Comparison of ENCODE assay signal across 12 mouse cellular contexts in the genomic region with DNA sequence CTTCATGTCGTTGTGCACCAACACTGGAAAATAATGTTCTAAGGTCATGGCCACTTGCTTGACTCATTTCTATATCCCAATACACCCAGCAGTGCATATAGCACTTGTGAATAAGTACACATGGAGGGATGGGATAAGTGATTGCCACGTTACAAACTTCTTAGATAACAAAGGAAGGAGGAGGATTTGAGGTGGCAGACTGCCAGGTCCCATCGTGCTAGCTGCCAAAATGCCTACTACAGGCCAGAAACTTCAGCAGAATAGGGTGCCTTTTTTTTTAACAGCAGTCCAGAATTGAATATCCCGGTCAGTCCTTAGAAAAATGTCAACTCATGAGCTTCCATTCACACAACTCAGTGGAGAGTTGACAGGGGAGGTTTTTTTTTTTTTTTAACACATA.
DNase-seq lines count a peak whose midpoint lies in the region; ATAC-seq and TF ChIP-seq lines count a peak whose summit lies in the region.
"Had no signal": no experiment of that assay in that cellular context is flagged by ENCODE, and none has a peak within 500 bp of the region (broad histone marks: within the 10 kb centered on the region; RNA-seq: fewer than 3 reads in every experiment).

No protein-coding gene starts in this region.

- no peak for TF ChIP-seq CTCF in lung, adult 2 months (IDR thresholded peaks at IDR 0.05; ENCODE audit: insufficient read depth, low read length)

- H3K27me3 ChIP-seq in embryonic facial prominence, embryonic 14.5 days (replicated peaks; ENCODE audit: control insufficient read depth, insufficient read depth, low read length), result no peaks in the 10 kb centered on the region
- H3K27me3 ChIP-seq in embryonic facial prominence, embryonic 10.5 days (replicated peaks; ENCODE audit: low read depth, poor library complexity, severe bottlenecking), result no peaks in the 10 kb centered on the region
- H3K27me3 ChIP-seq in hindbrain, embryonic 10.5 days (ENCODE audit: insufficient read depth, poor library complexity, severe bottlenecking), result no peaks in the 10 kb centered on the region
- H3K27me3 ChIP-seq: midbrain, embryonic 12.5 days had no signal

- no peak overlapping the region for H3K9ac ChIP-seq in embryonic facial prominence, embryonic 14.5 days (ENCODE audit: low read depth, low read length)
- H3K9ac ChIP-seq: liver, embryonic 14.5 days; midbrain, embryonic 12.5 days had no signal

- TF ChIP-seq POLR2A in lung, adult 2 months (IDR thresholded peaks at IDR 0.05; ENCODE audit: borderline replicate concordance, extremely low read depth, low read depth, low read length), result no peak

- peak; percentile 28 for DNase-seq in embryonic facial prominence, embryonic 14.5 days (ENCODE audit: low spot score)
- DNase-seq in embryonic facial prominence, embryonic 10.5 days (ENCODE audit: low spot score), result no peak
- peak; percentile 8 to 11 for DNase-seq in lung, adult 18-20 months
- DNase-seq in lung, adult 2 months, result no peak
- peak; percentile 63 for DNase-seq in adrenal gland, postnatal 14 days
- peak; percentile 13 for DNase-seq in ovary, postnatal 10 days (ENCODE audit: low spot score)
- no peak for DNase-seq in spleen, adult 12 weeks (ENCODE audit: low spot score)
- no peak for DNase-seq in hindbrain, embryonic 10.5 days (ENCODE audit: low spot score)
- DNase-seq: layer of hippocampus, postnatal 36 days had no signal

- no peaks in the 10 kb centered on the region for H3K4me1 ChIP-seq in embryonic facial prominence, embryonic 14.5 days (ENCODE audit: control insufficient read depth, insufficient read depth, low read length)
- no peaks in the 10 kb centered on the region for H3K4me1 ChIP-seq in embryonic facial prominence, embryonic 10.5 days
- peaks cover 2% of the 10 kb centered on the region; the same call in 1 of the 2 replicates for H3K4me1 ChIP-seq in lung, adult 2 months (ENCODE audit: control insufficient read depth, insufficient read depth, low read length)
- peaks cover 4% of the 10 kb centered on the region; the same call in 1 of the 2 replicates for H3K4me1 ChIP-seq in hindbrain, embryonic 10.5 days (replicated peaks)
- H3K4me1 ChIP-seq: midbrain, embryonic 12.5 days had no signal

- H3K9me3 ChIP-seq in embryonic facial prominence, embryonic 14.5 days (ENCODE audit: control insufficient read depth, low read length), result no peaks in the 10 kb centered on the region
- H3K9me3 ChIP-seq in embryonic facial prominence, embryonic 10.5 days, result no peaks in the 10 kb centered on the region
- no peaks in the 10 kb centered on the region for H3K9me3 ChIP-seq in hindbrain, embryonic 10.5 days
- H3K9me3 ChIP-seq: midbrain, embryonic 12.5 days had no signal

- no peak overlapping the region for H3K4me3 ChIP-seq in embryonic facial prominence, embryonic 14.5 days (ENCODE audit: low read depth, low read length)
- H3K4me3 ChIP-seq in embryonic facial prominence, embryonic 10.5 days, result no peak overlapping the region
- no peak overlapping the region for H3K4me3 ChIP-seq in lung, adult 2 months (replicated peaks; ENCODE audit: extremely low read depth, low read depth, low read length)
- no peak overlapping the region for H3K4me3 ChIP-seq in hindbrain, embryonic 10.5 days
- H3K4me3 ChIP-seq: midbrain, embryonic 12.5 days had no signal

- H3K36me3 ChIP-seq in embryonic facial prominence, embryonic 14.5 days (ENCODE audit: control insufficient read depth, insufficient read depth, low read length), result no peaks in the 10 kb centered on the region
- H3K36me3 ChIP-seq in embryonic facial prominence, embryonic 10.5 days (replicated peaks), result no peaks in the 10 kb centered on the region
- H3K36me3 ChIP-seq in hindbrain, embryonic 10.5 days, result no peaks in the 10 kb centered on the region
- H3K36me3 ChIP-seq: midbrain, embryonic 12.5 days had no signal

- no peak overlapping the region for H3K27ac ChIP-seq in embryonic facial prominence, embryonic 14.5 days (replicated peaks; ENCODE audit: low read depth, low read length)
- H3K27ac ChIP-seq in embryonic facial prominence, embryonic 10.5 days (replicated peaks), result no peak overlapping the region
- H3K27ac ChIP-seq in hindbrain, embryonic 10.5 days, result no peak overlapping the region
- H3K27ac ChIP-seq: liver, embryonic 14.5 days; midbrain, embryonic 12.5 days had no signal

- WGBS in embryonic facial prominence, embryonic 14.5 days, result 63% methylated on average over 4 of the region's 4 CpGs
- WGBS in embryonic facial prominence, embryonic 10.5 days, result 86% methylated on average over 4 of the region's 4 CpGs
- 23% methylated on average over 4 of the region's 4 CpGs for WGBS in lung, adult 2 months
- WGBS in hindbrain, embryonic 10.5 days, result 81% methylated on average over 4 of the region's 4 CpGs

- no peak for ATAC-seq in embryonic facial prominence, embryonic 14.5 days (ENCODE audit: low read depth)
- ATAC-seq: CD4-positive, CD25-positive, alpha-beta regulatory T cell, adult 4 months had no signal

- no peak overlapping the region for H3K4me2 ChIP-seq in embryonic facial prominence, embryonic 14.5 days (ENCODE audit: low read depth, low read length)
- H3K4me2 ChIP-seq: midbrain, embryonic 12.5 days had no signal

Comparison
In these comparisons a context has a peak if more than half of its experiments do, and no peak if none do; other contexts are left out.
1. DNase-seq: peak in embryonic facial prominence, embryonic 14.5 days (single experiment), lung, adult 18-20 months (2 of 2), adrenal gland, postnatal 14 days (single experiment) and ovary, postnatal 10 days (single experiment); none in embryonic facial prominence, embryonic 10.5 days (single experiment), lung, adult 2 months (single experiment), spleen, adult 12 weeks (single experiment) and hindbrain, embryonic 10.5 days (single experiment).